Mouse (Mus musculus): Measurements from ENCODE around the gene BC030499. TPM values are rescaled to one million over a fixed set of nuclear protein-coding genes. Genes with fewer than 3 reads are reported as not detected.

The BC030499 gene
- total RNA-seq (2012; rRNA removed): 0.73 and 1.6 TPM in 2 replicates
- polyA plus RNA-seq (2012; ENCODE audit: insufficient read depth in 1 of 2, insufficient read length in 2 of 2, low read depth in 1 of 2, low replicate concordance in 2 of 2, missing spikeins in 1 of 2): 1 to 10 TPM in 1 of 2 experiments, not detected in 1; 1.1 TPM

- DNase-seq (ENCODE audit: low read depth, low spot score): no peak
- Histone ChIP-seq H3K9me3 (replicated peaks; ENCODE audit: insufficient read depth, low read length) (no peaks in the 10 kb centered on the region), H3K36me3 (ENCODE audit: control insufficient read depth in 1 of 2, insufficient read depth in 2 of 2, low read length in 2 of 2) (peaks cover 0 to 18% of the 10 kb centered on the region in 2 experiments; a peak in 2 of 4 replicates), H3K9ac (ENCODE audit: control insufficient read depth, low read depth, low read length, poor library complexity, severe bottlenecking) (no peak within 1 kb of the TSS), H3K27me3 (ENCODE audit: control insufficient read depth in 1 of 2, insufficient read depth in 2 of 2, low read length in 2 of 2) (no peaks in the 10 kb centered on the region), H3K4me3 (ENCODE audit: control insufficient read depth in 1 of 2, insufficient read depth in 1 of 2, low read depth in 2 of 2, low read length in 2 of 2) (no peak within 1 kb of the TSS), H3K4me1 (ENCODE audit: control insufficient read depth in 1 of 2, insufficient read depth in 2 of 2, low read length in 2 of 2) (no peaks in the 10 kb centered on the region), H3K27ac (ENCODE audit: control insufficient read depth, low read depth, low read length) (no peak within 1 kb of the TSS), H3K79me2 (ENCODE audit: control insufficient read depth, insufficient read depth, low read length, poor library complexity) (no peaks in the 10 kb centered on the region)
- TF ChIP-seq ZKSCAN1 (IDR thresholded peaks at IDR 0.05; ENCODE audit: low read depth, low read length) (no peak), MYC (IDR thresholded peaks at IDR 0.05; ENCODE audit: low read depth, low read length) (no peak), EP300 (IDR thresholded peaks at IDR 0.05; ENCODE audit: low read depth in 1 of 2, low read length in 2 of 2) (no peak), HCFC1 (IDR thresholded peaks at IDR 0.05; ENCODE audit: low read depth, low read length) (no peak)
Measured at GRCm38 (mm10) chr11:78290654-78291053, at the start of gene BC030499. TSS of gene BC030499 (plus strand) at chr11:78290841.

GRCm38 (mm10) chr11:78245261-78245626 is 45.4 kb upstream of the BC030499 start:
- Histone ChIP-seq H3K27ac (ENCODE audit: control insufficient read depth, low read depth, low read length) (peak overlapping the region; percentile 44), H3K27me3 (ENCODE audit: control insufficient read depth in 1 of 2, insufficient read depth in 2 of 2, low read length in 2 of 2) (no peaks in the 10 kb centered on the region), H3K36me3 (ENCODE audit: control insufficient read depth in 1 of 2, insufficient read depth in 2 of 2, low read length in 2 of 2) (peaks cover 3 to 34% of the 10 kb centered on the region in 2 experiments), H3K9ac (ENCODE audit: control insufficient read depth, low read depth, low read length, poor library complexity, severe bottlenecking) (peak overlapping the region; percentile 75), H3K79me2 (ENCODE audit: control insufficient read depth, insufficient read depth, low read length, poor library complexity) (peaks cover 76% of the 10 kb centered on the region), H3K4me1 (ENCODE audit: control insufficient read depth in 1 of 2, insufficient read depth in 2 of 2, low read length in 2 of 2) (peaks cover 14 to 18% of the 10 kb centered on the region in 2 experiments), H3K9me3 (replicated peaks; ENCODE audit: insufficient read depth, low read length) (no peaks in the 10 kb centered on the region), H3K4me3 (ENCODE audit: control insufficient read depth in 1 of 2, insufficient read depth in 1 of 2, low read depth in 2 of 2, low read length in 2 of 2) (peak overlapping the region; percentile 83 to 90)
- no peak for DNase-seq (ENCODE audit: low read depth, low spot score)
- TF ChIP-seq CHD1 (IDR thresholded peaks at IDR 0.05; ENCODE audit: low read depth, low read length) (no peak), MYC (IDR thresholded peaks at IDR 0.05; ENCODE audit: low read depth, low read length) (peak; percentile 64; the same call in 1 of the 2 replicates), MAX (IDR thresholded peaks at IDR 0.05; ENCODE audit: low read length) (peak; percentile 17; the same call in 1 of the 2 replicates), MAFK (IDR thresholded peaks at IDR 0.05; ENCODE audit: borderline replicate concordance, low read depth, low read length) (no peak)

- Histone ChIP-seq H3K27ac (ENCODE audit: control insufficient read depth, low read depth, low read length) (peak within 1 kb of the TSS; percentile 82), H3K9me3 (replicated peaks; ENCODE audit: insufficient read depth, low read length) (no peaks in the 10 kb centered on the region), H3K4me3 (ENCODE audit: control insufficient read depth in 1 of 2, insufficient read depth in 1 of 2, low read depth in 2 of 2, low read length in 2 of 2) (peak within 1 kb of the TSS; percentile 83 to 90), H3K36me3 (ENCODE audit: control insufficient read depth in 1 of 2, insufficient read depth in 2 of 2, low read length in 2 of 2) (peaks cover 3 to 34% of the 10 kb centered on the region in 2 experiments), H3K79me2 (ENCODE audit: control insufficient read depth, insufficient read depth, low read length, poor library complexity) (peaks cover 71% of the 10 kb centered on the region), H3K27me3 (ENCODE audit: control insufficient read depth in 1 of 2, insufficient read depth in 2 of 2, low read length in 2 of 2) (no peaks in the 10 kb centered on the region), H3K9ac (ENCODE audit: control insufficient read depth, low read depth, low read length, poor library complexity, severe bottlenecking) (peak within 1 kb of the TSS; percentile 75), H3K4me1 (ENCODE audit: control insufficient read depth in 1 of 2, insufficient read depth in 2 of 2, low read length in 2 of 2) (peaks cover 14 to 18% of the 10 kb centered on the region in 2 experiments)
- peak; percentile 98 for DNase-seq (ENCODE audit: low read depth, low spot score)
- TF ChIP-seq POLR2A (IDR thresholded peaks at IDR 0.05; ENCODE audit: control insufficient read depth in 1 of 2, insufficient read depth in 1 of 2, low read depth in 1 of 2, low read length in 2 of 2, poor library complexity in 1 of 2) (peak; percentile 55 to 93), TBP (IDR thresholded peaks at IDR 0.05; ENCODE audit: low read depth, low read length) (peak; percentile 70; the same call in 1 of the 2 replicates), CHD1 (IDR thresholded peaks at IDR 0.05; ENCODE audit: low read depth, low read length) (no peak), MAFK (IDR thresholded peaks at IDR 0.05; ENCODE audit: borderline replicate concordance, low read depth, low read length) (no peak), MXI1 (IDR thresholded peaks at IDR 0.05; ENCODE audit: low read depth, low read length) (peak; percentile 76), HCFC1 (IDR thresholded peaks at IDR 0.05; ENCODE audit: low read depth, low read length) (peak; percentile 85), CTCF (IDR thresholded peaks at IDR 0.05 in 2 of 3, conservative IDR thresholded peaks at IDR 0.05 in 1 of 3; ENCODE audit: control insufficient read depth in 1 of 3, insufficient read depth in 1 of 3, low read depth in 2 of 3, low read length in 3 of 3, poor library complexity in 1 of 3, severe bottlenecking in 1 of 3) (no peak), BHLHE40 (IDR thresholded peaks at IDR 0.05; ENCODE audit: borderline replicate concordance, low read depth, low read length) (no peak), NELFE (IDR thresholded peaks at IDR 0.05; ENCODE audit: low read depth, low read length) (peak; percentile 88), POLR2AphosphoS2 (IDR thresholded peaks at IDR 0.05; ENCODE audit: low read length) (peak; percentile 86), SIN3A (IDR thresholded peaks at IDR 0.05; ENCODE audit: low read length) (peak; percentile 89), ZMIZ1 (IDR thresholded peaks at IDR 0.05; ENCODE audit: low read depth, low read length) (peak; percentile 78), E2F4 (IDR thresholded peaks at IDR 0.05; ENCODE audit: borderline replicate concordance, low read depth, low read length) (no peak), KAT2A (conservative IDR thresholded peaks at IDR 0.05; ENCODE audit: low read depth, low read length) (peak; percentile 46; the same call in 1 of the 2 replicates), MAX (IDR thresholded peaks at IDR 0.05; ENCODE audit: low read length) (peak; percentile 13; the same call in 1 of the 2 replicates), ZNF384 (IDR thresholded peaks at IDR 0.05; ENCODE audit: low read depth, low read length) (no peak), UBTF (IDR thresholded peaks at IDR 0.05; ENCODE audit: borderline replicate concordance, insufficient read depth, low read depth, low read length) (peak; percentile 90; the same call in 1 of the 2 replicates), JUND (IDR thresholded peaks at IDR 0.05; ENCODE audit: low read depth, low read length) (no peak), NRF1 (IDR thresholded peaks at IDR 0.05; ENCODE audit: insufficient read depth, low read depth, low read length, poor library complexity, severe bottlenecking) (0 out of 2 replicates have a peak, but pooled peaks have one; percentile 38), MYC (IDR thresholded peaks at IDR 0.05; ENCODE audit: low read depth, low read length) (no peak; the same call in 1 of the 2 replicates)
Measured at GRCm38 (mm10) chr11:78245627-78246317, 44.9 kb upstream of the BC030499 start, which contains the start of the genes Sdf2 and Supt6. TSS of gene Sdf2 (plus strand) at chr11:78245746. TSS of gene Supt6 (minus strand) at chr11:78245987.
